Mouse (Mus musculus): ENCODE measurements at regions not wholly inside any gene's neighbourhood (a gene's known extent, or its start where the extent isn't known, plus 50 kb on each side); places are given as distances from the start of the nearest gene placed in this dataset.

DNA sequence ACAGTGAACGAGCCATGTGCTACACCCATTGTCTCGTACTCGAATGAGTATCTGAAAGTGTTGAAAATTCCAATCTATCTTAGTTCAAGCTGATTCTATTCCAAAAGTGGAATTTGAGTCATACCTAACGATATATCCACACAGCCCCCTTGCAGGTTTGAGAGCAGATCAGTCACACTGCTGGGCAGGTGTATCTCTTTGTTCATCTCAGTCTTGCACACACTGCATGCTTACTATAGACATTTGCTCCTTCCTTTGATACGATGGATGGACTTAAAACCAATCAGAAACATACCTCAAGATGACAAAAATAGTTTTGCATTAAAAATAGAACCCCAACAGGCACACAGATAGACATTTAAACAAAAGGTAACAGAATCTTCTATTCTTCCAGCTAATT lies 98.0 kb upstream of the Klf7 start:
- Histone ChIP-seq H3K9me3 (replicated peaks; ENCODE audit: control insufficient read depth, insufficient read depth, low read length, poor library complexity, severe bottlenecking) (no peaks in the 10 kb centered on the region), H3K27ac (ENCODE audit: insufficient read depth, low read length) (no peak overlapping the region), H3K36me3 (ENCODE audit: control insufficient read depth, insufficient read depth, low read length, poor library complexity, severe bottlenecking) (no peaks in the 10 kb centered on the region), H3K27me3 (ENCODE audit: control insufficient read depth, insufficient read depth, low read length, poor library complexity, severe bottlenecking) (no peaks in the 10 kb centered on the region; the same call in 1 of the 2 replicates), H3K4me1 (ENCODE audit: control insufficient read depth, insufficient read depth, low read length) (peaks cover 4% of the 10 kb centered on the region), H3K4me3 (ENCODE audit: low read depth, low read length) (no peak overlapping the region), H3K9ac (ENCODE audit: low read depth, poor library complexity, severe bottlenecking) (no peak overlapping the region)
- no peak for TF ChIP-seq CTCF (IDR thresholded peaks at IDR 0.05; ENCODE audit: low read depth, low read length)
- no peak for TF ChIP-seq EP300 (IDR thresholded peaks at IDR 0.05; ENCODE audit: insufficient read depth, low read depth, low read length)
- no peak for TF ChIP-seq POLR2A (IDR thresholded peaks at IDR 0.05; ENCODE audit: insufficient read depth, low read length)

GRCm38 (mm10) chr1:64215646-64216045 lies 93.6 kb upstream of the Klf7 start:
- no peaks in the 10 kb centered on the region; the same call in 1 of the 2 replicates for H3K27me3 ChIP-seq (ENCODE audit: control insufficient read depth, insufficient read depth, low read length, poor library complexity, severe bottlenecking)
- H3K4me1 ChIP-seq (ENCODE audit: control insufficient read depth, insufficient read depth, low read length) = no peaks in the 10 kb centered on the region
- H3K36me3 ChIP-seq (ENCODE audit: control insufficient read depth, insufficient read depth, low read length, poor library complexity, severe bottlenecking) = no peaks in the 10 kb centered on the region
- no peak for TF ChIP-seq EP300 (IDR thresholded peaks at IDR 0.05; ENCODE audit: insufficient read depth, low read depth, low read length)
- no peak for TF ChIP-seq POLR2A (IDR thresholded peaks at IDR 0.05; ENCODE audit: insufficient read depth, low read length)
- TF ChIP-seq CTCF (IDR thresholded peaks at IDR 0.05; ENCODE audit: low read depth, low read length) = no peak
- no peak overlapping the region for H3K27ac ChIP-seq (ENCODE audit: insufficient read depth, low read length)
- H3K9me3 ChIP-seq (replicated peaks; ENCODE audit: control insufficient read depth, insufficient read depth, low read length, poor library complexity, severe bottlenecking) = no peaks in the 10 kb centered on the region
- H3K4me3 ChIP-seq (ENCODE audit: low read depth, low read length) = no peak overlapping the region
- H3K9ac ChIP-seq (ENCODE audit: low read depth, poor library complexity, severe bottlenecking) = no peak overlapping the region

DNA sequence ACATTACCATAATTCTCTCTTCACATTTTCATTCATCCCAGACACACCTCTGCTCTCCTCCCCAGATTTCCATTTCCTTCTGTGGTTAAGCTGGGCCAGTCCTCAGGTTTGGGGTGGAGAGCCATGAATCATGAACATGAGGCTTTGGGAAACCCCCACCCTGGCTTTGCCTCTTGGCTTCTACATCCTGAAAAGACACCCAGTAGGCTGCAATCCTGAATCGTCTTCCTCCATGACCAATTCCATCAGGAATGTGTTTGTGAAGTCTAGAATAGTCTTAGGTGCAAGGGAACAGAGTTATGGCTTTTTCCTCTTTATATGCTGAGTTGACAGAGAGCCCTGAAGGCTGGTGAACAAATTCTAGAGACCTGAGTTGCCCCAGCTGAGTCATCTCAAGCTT lies 87.0 kb upstream of the Klf7 start:
- peaks cover 6% of the 10 kb centered on the region; the same call in 1 of the 2 replicates for H3K9me3 ChIP-seq (replicated peaks; ENCODE audit: control insufficient read depth, insufficient read depth, low read length, poor library complexity, severe bottlenecking)
- H3K9ac ChIP-seq (ENCODE audit: low read depth, poor library complexity, severe bottlenecking) = no peak overlapping the region
- H3K36me3 ChIP-seq (ENCODE audit: control insufficient read depth, insufficient read depth, low read length, poor library complexity, severe bottlenecking) = no peaks in the 10 kb centered on the region
- no peaks in the 10 kb centered on the region for H3K4me1 ChIP-seq (ENCODE audit: control insufficient read depth, insufficient read depth, low read length)
- TF ChIP-seq EP300 (IDR thresholded peaks at IDR 0.05; ENCODE audit: insufficient read depth, low read depth, low read length) (no peak), POLR2A (IDR thresholded peaks at IDR 0.05; ENCODE audit: insufficient read depth, low read length) (no peak)
- H3K27me3 ChIP-seq (ENCODE audit: control insufficient read depth, insufficient read depth, low read length, poor library complexity, severe bottlenecking) = no peaks in the 10 kb centered on the region
- H3K27ac ChIP-seq (ENCODE audit: insufficient read depth, low read length) = no peak overlapping the region
- no peak overlapping the region for H3K4me3 ChIP-seq (ENCODE audit: low read depth, low read length)

- Histone ChIP-seq H3K9me3 (replicated peaks; ENCODE audit: control insufficient read depth, insufficient read depth, low read length, poor library complexity, severe bottlenecking) (peaks cover 6% of the 10 kb centered on the region; the same call in 1 of the 2 replicates), H3K27me3 (ENCODE audit: control insufficient read depth, insufficient read depth, low read length, poor library complexity, severe bottlenecking) (no peaks in the 10 kb centered on the region), H3K27ac (ENCODE audit: insufficient read depth, low read length) (no peak overlapping the region), H3K4me1 (ENCODE audit: control insufficient read depth, insufficient read depth, low read length) (no peaks in the 10 kb centered on the region), H3K4me3 (ENCODE audit: low read depth, low read length) (no peak overlapping the region), H3K9ac (ENCODE audit: low read depth, poor library complexity, severe bottlenecking) (no peak overlapping the region), H3K36me3 (ENCODE audit: control insufficient read depth, insufficient read depth, low read length, poor library complexity, severe bottlenecking) (no peaks in the 10 kb centered on the region)
- no peak for TF ChIP-seq CTCF (IDR thresholded peaks at IDR 0.05; ENCODE audit: low read depth, low read length)
- no peak for TF ChIP-seq POLR2A (IDR thresholded peaks at IDR 0.05; ENCODE audit: insufficient read depth, low read length)
- TF ChIP-seq EP300 (IDR thresholded peaks at IDR 0.05; ENCODE audit: insufficient read depth, low read depth, low read length) = no peak
Measured at GRCm38 (mm10) chr1:64200387-64201023, 78.4 kb upstream of the Klf7 start.

DNA sequence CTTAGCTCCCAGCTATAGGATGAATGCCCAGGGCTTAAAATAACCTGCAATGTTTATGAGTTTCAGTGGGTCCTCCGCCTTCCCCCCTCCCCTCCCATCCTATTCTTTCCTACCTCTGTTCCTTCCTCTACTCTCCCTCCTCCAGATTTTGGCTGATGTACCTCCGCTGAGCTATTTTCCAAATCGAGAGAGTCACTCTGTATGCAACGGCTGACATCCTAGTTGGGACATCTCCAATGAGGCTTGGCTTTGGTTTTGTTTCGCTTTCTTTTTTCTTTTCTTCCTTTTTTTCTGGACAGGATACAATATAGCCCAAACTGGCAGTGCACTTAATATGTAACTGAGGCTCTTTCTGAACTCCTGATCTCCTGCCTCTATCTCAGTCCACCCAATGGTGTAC lies 76.7 kb upstream of the Klf7 start:
- H3K27ac ChIP-seq (ENCODE audit: insufficient read depth, low read length) = no peak overlapping the region
- no peak overlapping the region for H3K9ac ChIP-seq (ENCODE audit: low read depth, poor library complexity, severe bottlenecking)
- TF ChIP-seq POLR2A (IDR thresholded peaks at IDR 0.05; ENCODE audit: insufficient read depth, low read length) (no peak), CTCF (IDR thresholded peaks at IDR 0.05; ENCODE audit: low read depth, low read length) (no peak), EP300 (IDR thresholded peaks at IDR 0.05; ENCODE audit: insufficient read depth, low read depth, low read length) (no peak)
- no peaks in the 10 kb centered on the region for H3K36me3 ChIP-seq (ENCODE audit: control insufficient read depth, insufficient read depth, low read length, poor library complexity, severe bottlenecking)
- H3K27me3 ChIP-seq (ENCODE audit: control insufficient read depth, insufficient read depth, low read length, poor library complexity, severe bottlenecking) = no peaks in the 10 kb centered on the region
- H3K4me3 ChIP-seq (ENCODE audit: low read depth, low read length) = no peak overlapping the region
- no peaks in the 10 kb centered on the region; the same call in 1 of the 2 replicates for H3K9me3 ChIP-seq (replicated peaks; ENCODE audit: control insufficient read depth, insufficient read depth, low read length, poor library complexity, severe bottlenecking)
- H3K4me1 ChIP-seq (ENCODE audit: control insufficient read depth, insufficient read depth, low read length) = no peaks in the 10 kb centered on the region

DNA sequence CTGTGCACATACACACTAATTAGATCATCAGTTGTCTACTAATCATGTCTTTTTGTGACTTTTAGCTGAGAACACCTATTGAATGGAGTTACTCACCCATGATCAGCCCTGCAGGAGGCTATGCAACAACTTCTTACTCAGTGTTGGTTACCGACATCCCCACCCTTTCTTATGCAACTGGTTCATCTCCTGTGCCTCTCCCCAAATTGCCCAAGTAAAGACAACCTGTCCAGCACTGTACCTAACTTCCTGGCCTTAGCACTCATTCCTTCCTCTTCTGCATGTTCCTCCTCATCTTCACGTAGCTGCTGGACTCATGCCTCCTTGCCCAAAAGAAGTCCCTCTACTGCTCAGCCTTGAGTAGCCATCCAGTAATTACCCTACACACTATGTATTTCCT lies 76.2 kb upstream of the Klf7 start:
- no peaks in the 10 kb centered on the region for H3K36me3 ChIP-seq (ENCODE audit: control insufficient read depth, insufficient read depth, low read length, poor library complexity, severe bottlenecking)
- no peaks in the 10 kb centered on the region for H3K27me3 ChIP-seq (ENCODE audit: control insufficient read depth, insufficient read depth, low read length, poor library complexity, severe bottlenecking)
- H3K9ac ChIP-seq (ENCODE audit: low read depth, poor library complexity, severe bottlenecking) = no peak overlapping the region
- H3K4me3 ChIP-seq (ENCODE audit: low read depth, low read length) = no peak overlapping the region
- no peaks in the 10 kb centered on the region; the same call in 1 of the 2 replicates for H3K9me3 ChIP-seq (replicated peaks; ENCODE audit: control insufficient read depth, insufficient read depth, low read length, poor library complexity, severe bottlenecking)
- TF ChIP-seq EP300 (IDR thresholded peaks at IDR 0.05; ENCODE audit: insufficient read depth, low read depth, low read length) = no peak
- TF ChIP-seq POLR2A (IDR thresholded peaks at IDR 0.05; ENCODE audit: insufficient read depth, low read length) = no peak
- TF ChIP-seq CTCF (IDR thresholded peaks at IDR 0.05; ENCODE audit: low read depth, low read length) = no peak
- no peaks in the 10 kb centered on the region for H3K4me1 ChIP-seq (ENCODE audit: control insufficient read depth, insufficient read depth, low read length)
- H3K27ac ChIP-seq (ENCODE audit: insufficient read depth, low read length) = no peak overlapping the region

All from ES-Bruce4 (cell line).